Mouse (Mus musculus): ENCODE data around the gene Aurkaip1. TPM values are rescaled to one million over a fixed set of nuclear protein-coding genes. Genes with fewer than 3 reads are reported as not detected.
"Not testable (repeated sequence)": the region's sequence is repeated elsewhere in the genome, so short reads cannot be mapped to it uniquely, and the experiment has no call there.

Gene Aurkaip1
- total RNA-seq (2014; fragmentation: Nextera tagmentation), result 130 and 149 TPM in 2 replicates
- total RNA-seq (2017), result 101 and 159 TPM in 2 replicates

GRCm38 (mm10) chr4:155831205-155831766 is at the start of gene Aurkaip1:
Gene Aurkaip1 (plus strand): TSS chr4:155831272.
- peak; percentile 84 for ATAC-seq (replicated peaks; ENCODE audit: poor library complexity, severe bottlenecking)

DNA sequence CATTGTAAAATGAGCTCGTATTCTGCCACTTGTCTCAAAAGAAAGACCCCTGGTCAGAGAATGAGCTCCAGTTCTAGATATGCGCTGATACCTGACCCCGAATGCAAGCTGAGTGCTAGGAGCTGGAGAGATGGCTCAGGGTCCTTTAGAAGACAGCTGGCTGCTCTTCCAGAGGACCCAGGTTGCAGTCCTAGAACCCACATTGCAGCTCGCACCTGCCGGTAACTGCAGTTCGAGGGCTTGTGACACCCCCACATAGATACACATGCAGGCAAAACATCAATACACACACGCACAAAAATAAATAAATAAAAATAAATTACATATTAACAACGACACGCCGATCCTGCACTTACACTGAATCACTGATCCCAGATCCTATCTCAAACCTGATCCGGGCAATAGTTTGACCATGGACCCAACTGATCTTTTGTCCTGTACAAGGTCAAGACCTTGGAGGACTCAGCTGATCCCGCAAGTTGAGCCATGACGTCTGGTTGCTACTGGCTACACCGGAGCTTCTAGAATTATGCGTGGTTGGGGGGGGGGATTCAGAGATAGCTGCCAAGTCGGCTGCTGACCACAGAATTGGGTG is 47.5 kb upstream of the Aurkaip1 start:
- ATAC-seq (replicated peaks; ENCODE audit: poor library complexity, severe bottlenecking), result no peak; the same call in 1 of the 2 replicates

GRCm38 (mm10) chr4:155784081-155784701 is 46.9 kb upstream of the Aurkaip1 start:
- ATAC-seq (replicated peaks; ENCODE audit: poor library complexity, severe bottlenecking), result peak; percentile 82

DNA sequence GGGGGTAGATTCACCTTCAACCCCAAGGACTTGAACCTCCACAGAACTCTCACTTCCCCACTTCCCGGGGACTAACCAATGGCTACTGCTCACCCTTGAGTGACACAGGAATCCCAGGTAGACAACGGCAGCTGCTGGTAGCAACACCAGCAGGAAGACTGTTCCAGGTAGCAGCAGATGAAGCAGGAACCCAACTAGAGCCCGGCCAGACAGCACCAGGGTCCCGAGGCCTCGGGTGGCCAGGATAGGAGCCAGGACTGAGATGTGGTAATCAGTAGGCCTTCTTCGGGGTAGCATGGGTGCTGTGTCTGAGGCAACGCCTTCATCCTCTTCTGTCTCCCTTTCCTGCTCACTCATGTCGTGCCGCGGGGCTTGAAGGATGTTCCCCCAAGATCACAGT is 45.8 kb upstream of the Aurkaip1 start:
- ATAC-seq (replicated peaks; ENCODE audit: poor library complexity, severe bottlenecking), result no peak

GRCm38 (mm10) chr4:155785819-155786218 is 45.3 kb upstream of the Aurkaip1 start, which contains the start of gene Tmem88b:
Gene Tmem88b (minus strand): TSS chr4:155785874.
- 0 out of 2 replicates have a peak, but pooled peaks have one; percentile 28 for ATAC-seq (replicated peaks; ENCODE audit: poor library complexity, severe bottlenecking)

GRCm38 (mm10) chr4:155788300-155788699 is 42.8 kb upstream of the Aurkaip1 start:
- ATAC-seq (replicated peaks; ENCODE audit: poor library complexity, severe bottlenecking), result no peak

DNA sequence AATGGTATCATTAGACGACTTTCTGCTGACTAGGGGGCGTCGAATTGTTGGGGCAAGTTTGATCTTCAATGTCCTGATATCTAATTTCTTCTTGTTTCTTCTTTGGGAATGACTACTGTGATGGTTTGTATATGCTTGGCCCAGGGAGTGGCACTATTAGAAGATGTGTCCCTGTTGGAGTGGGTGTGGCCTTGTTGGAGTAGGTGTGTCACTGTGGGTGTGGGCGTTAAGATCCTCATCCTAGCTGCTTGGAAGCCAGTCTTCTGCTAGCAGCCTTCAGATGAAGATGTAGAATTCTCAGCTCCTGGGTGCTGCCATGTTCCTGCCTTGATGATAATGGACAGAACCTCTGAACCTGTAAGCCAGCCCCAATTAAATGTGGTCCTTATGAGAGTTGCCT is 42.2 kb upstream of the Aurkaip1 start:
- not testable (repeated sequence) for ATAC-seq (replicated peaks; ENCODE audit: poor library complexity, severe bottlenecking)

- ATAC-seq (replicated peaks; ENCODE audit: poor library complexity, severe bottlenecking), result no peak
Measured at GRCm38 (mm10) chr4:155790021-155790489, 41.0 kb upstream of the Aurkaip1 start, which contains the start of gene Ankrd65. Gene Ankrd65 (plus strand): TSS chr4:155790439.

DNA sequence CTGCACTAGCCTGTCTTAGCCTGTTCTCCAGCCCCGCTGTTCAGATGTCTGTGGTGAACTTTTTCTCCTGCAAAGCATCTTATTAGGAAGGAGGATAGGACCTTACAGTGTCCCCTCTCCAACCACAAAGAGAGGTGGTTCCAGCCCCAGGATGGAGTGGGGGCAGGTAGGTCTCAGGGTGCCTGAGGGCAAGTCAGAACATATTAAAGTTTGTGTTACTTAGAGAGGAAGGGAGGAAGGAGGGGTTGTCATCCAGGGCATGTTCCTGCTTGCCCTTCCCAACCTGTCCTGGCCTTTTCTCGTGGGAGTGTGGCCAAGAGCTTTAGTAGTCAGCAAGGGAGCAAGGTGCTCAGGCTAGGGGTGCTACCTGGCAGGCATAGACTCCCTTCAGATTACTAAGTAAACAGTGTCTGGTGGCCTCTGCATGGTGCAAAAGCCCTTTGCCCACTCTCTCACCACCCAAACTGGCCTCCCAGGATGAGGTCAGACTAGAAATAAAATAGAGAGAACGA is 40.4 kb upstream of the Aurkaip1 start:
- no peak for ATAC-seq (replicated peaks; ENCODE audit: poor library complexity, severe bottlenecking)

DNA sequence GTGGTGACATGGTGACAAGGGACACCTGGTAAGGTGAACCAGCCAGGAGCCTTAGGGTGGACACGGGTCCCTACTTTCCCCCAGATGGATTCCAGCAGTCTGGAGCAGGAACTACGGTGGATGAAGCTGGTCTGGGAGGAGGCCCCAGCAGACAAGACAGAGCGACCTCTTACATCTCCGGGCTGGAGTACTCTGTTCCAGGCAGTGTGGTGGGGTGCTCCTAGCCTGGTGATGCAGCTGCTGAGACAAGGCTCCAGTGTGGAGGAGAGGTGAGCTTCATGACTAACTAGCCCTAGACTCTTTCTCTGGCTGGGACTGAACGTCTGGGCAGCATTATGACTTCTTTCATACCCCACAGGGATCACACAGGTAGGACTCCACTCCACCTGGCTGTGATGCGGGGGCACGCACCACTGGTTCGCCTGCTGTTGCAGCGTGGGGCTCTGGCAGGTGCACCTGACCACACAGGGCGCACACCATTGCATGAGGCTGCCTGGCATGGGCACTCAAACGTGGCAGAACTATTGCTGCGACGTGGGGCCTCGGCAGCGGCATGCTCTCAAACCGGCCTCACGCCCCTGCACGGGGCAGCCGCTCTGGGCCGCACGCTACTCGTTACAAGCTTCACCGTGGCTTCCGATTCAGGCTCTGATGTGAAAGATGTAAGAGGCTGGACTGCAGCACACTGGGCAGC is 39.7 kb upstream of the Aurkaip1 start:
- ATAC-seq (replicated peaks; ENCODE audit: poor library complexity, severe bottlenecking), result no peak

- no peak for ATAC-seq (replicated peaks; ENCODE audit: poor library complexity, severe bottlenecking)
Measured at GRCm38 (mm10) chr4:155793730-155794129, 37.3 kb upstream of the Aurkaip1 start.

- ATAC-seq (replicated peaks; ENCODE audit: poor library complexity, severe bottlenecking), result no peak
Measured at GRCm38 (mm10) chr4:155802075-155802474, 29.0 kb upstream of the Aurkaip1 start.

- peak; percentile 41 for ATAC-seq (replicated peaks; ENCODE audit: poor library complexity, severe bottlenecking)
Measured at GRCm38 (mm10) chr4:155802741-155803339, 28.2 kb upstream of the Aurkaip1 start, which contains the start of gene Mrpl20. Gene Mrpl20 (plus strand): TSS chr4:155802878.

DNA sequence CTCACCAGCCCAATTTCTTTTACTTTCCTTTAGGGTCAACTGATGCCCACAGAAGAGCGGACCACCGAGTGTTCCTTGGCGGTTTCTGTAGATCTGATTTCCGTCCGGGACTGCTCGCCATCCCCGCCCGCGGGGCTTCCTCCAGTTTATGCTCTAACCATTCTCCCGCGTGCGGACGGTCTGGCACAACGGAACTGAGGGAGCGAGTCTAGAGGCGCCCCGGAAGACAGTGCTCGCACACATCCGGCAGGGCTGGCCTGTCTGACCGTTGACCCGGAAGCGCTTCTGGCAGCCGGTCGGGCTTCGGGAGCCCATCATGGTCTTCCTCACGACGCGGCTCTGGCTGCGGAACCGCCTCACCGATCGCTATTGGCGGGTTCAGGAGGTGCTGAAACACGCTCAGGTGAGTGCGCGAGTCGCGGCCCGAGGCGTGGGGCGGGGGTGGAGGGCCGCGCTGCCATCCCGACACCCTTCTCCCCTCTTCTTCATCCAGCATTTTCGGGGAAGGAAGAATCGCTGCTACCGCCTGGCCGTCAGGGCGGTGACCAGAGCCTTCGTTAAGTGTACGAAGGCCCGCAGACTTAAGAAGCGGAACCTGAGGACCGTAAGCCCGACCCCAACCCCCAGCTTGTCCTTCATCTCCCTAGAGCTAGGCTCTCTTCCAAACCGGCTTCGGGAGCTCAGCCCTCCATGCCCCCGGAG is 27.6 kb upstream of the Aurkaip1 start:
- ATAC-seq (replicated peaks; ENCODE audit: poor library complexity, severe bottlenecking), result peak; percentile 98

DNA sequence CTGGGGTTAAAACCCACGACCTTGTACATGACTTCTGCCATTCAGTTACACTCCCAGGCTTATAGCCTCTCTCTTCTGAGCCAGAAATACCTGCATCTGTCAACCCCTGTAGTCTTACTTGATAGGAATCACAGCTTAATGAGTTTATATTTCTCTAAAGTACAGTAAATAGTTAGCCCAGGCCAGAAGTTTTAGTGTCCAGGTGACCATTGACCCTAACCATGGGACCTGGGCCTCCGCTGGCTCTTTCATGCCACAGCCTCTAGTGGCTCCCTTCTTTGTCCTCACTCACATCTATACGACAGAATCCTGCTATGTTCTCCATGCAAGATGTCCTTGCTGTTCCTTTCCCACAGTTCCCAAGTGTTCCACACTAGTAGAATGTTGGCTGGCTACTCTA is 23.2 kb upstream of the Aurkaip1 start:
- no peak for ATAC-seq (replicated peaks; ENCODE audit: poor library complexity, severe bottlenecking)

DNA sequence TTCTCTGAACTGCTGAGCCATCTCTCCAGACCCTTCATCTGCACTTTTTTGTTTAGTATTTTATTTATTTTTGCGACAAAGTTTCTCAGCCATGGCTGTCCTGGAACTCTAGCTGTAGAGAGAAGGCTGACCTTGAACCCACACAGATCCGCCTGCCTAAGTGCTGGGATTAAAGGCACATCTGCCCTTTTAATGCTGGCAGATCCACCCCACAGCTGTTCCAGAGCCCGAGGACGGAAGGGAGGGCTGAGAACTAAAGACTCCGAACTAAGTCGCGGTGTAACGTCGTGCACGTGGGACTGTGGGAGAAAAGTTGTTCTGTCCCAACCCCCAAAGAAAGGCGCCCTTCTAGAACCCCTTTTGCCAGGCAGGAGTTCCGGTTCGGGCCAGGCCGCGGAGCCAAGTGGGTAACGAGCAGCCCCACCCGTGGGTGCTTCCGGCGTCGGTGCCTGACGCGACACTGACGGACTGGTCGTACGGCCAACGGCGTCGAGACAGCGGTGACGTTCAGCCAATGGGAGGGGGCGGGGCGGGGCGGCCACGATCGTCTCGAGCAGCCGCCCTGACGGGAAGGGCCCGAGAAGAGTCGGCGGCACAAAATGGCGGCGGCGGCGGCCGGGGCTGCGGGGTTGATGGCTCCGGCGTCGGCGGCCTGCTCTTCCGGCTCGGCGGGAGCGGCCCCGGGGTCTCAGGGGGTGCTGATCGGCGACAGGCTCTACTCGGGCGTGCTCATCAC is 19.0 kb upstream of the Aurkaip1 start, which contains the start of gene Ccnl2:
Ccnl2 (plus strand) TSS at position 561 of the 736 bp plus-strand sequence.
- peak; percentile 98 for ATAC-seq (replicated peaks; ENCODE audit: poor library complexity, severe bottlenecking)

- ATAC-seq (replicated peaks; ENCODE audit: poor library complexity, severe bottlenecking), result peak; percentile 47
Measured at GRCm38 (mm10) chr4:155812665-155813181, 18.3 kb upstream of the Aurkaip1 start.

DNA sequence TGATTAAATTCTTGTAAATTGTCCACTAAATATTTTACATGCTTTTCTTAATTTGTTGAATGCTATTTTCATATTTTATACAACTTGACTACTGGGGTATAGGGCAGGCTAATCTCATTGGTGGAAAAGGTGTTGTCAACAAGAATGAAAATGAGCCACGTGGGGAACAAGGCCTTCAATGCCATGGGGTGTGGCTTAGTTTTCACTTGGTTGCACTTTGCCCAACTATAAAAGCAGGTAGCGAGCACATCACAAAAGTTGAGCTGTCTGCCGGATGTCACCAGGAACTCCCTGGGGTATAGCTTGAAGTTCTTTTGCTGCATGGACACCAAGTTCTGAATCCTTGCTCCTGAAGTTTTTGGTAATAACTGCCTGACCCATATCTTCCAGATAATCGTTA is 13.5 kb upstream of the Aurkaip1 start:
- ATAC-seq (replicated peaks; ENCODE audit: poor library complexity, severe bottlenecking), result no peak

All from granulocyte monocyte progenitor cell, adult 5-6 weeks (primary cell).